Mouse (Mus musculus) E14TG2a.4 (cell line): ENCODE data around the gene Ufc1.
A peak's percentile ranks its signal among the peaks of the same experiment; 100 is the strongest.

ENCODE experiments used
- H3K27me3 ChIP-seq: 2 replicates; pipeline ENCODE4 v1.6.1; 2014; ENCODE audit warnings: low read length, control low read depth; ENCODE audit not compliant: insufficient read depth
- H3K36me3 ChIP-seq: 2 replicates; pipeline ENCODE4 v1.6.1; 2014; ENCODE audit warnings: low read length, control low read depth; ENCODE audit not compliant: insufficient read depth
- H3K4me1 ChIP-seq: replicated peaks from 2 replicates; pipeline ENCODE4 v1.6.1; 2014; ENCODE audit warnings: low read depth, low read length, control low read depth
- H3K4me3 ChIP-seq: replicated peaks from 2 replicates; pipeline ENCODE4 v1.5.1; 2014; ENCODE audit warnings: mild to moderate bottlenecking, low read length
- H3K9me3 ChIP-seq: 2 replicates; pipeline ENCODE4 v1.6.1; 2014; ENCODE audit warnings: low read length, control low read depth
- CTCF ChIP-seq: conservative IDR thresholded peaks from 2 replicates; pipeline ENCODE4 v1.5.1; 2014; ENCODE audit warnings: low read length
- NANOG ChIP-seq: IDR thresholded peaks from 2 replicates; pipeline ENCODE4 v1.6.1; 2014; ENCODE audit warnings: borderline replicate concordance, low read length, mixed read lengths
- POU5F1 ChIP-seq: IDR thresholded peaks from 2 replicates; pipeline ENCODE4 v1.6.1; 2014; ENCODE audit warnings: low read length, borderline replicate concordance

Ufc1 gene

DNA sequence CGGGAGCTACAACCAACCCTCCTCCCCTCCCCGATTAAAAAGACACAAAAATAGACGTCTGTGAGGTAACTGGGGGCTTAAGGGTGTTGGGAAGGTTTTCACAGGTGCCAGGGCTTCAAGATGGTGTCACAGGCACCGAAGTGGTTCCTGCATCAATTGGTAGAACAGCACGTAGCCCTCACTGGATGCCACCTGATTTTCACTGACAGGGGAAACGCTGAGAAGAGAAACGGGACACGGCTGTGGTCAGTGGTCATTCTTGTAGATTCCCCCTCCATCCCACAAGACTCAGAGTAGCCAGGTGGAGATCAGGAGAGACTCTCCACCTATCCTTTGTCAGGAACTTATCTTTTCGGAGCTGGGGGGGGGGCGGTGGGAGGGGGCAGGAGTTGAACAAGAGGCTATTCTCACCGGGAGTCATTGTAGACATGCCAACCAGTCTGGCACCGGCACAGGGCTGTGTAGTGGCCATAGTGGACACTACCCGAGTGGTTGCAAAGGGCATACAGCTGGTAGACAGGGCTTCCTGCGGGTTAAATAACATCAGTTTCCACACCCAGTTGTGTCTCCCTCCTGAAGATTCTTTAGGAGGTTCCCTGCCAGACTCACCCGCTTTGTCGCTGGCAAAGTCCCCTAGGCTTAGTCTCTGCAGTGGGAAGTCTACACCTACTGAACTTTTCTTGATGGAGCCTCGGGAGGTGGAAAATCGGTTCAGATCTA, 12.6 kb downstream of the Ufc1 start:
- Histone ChIP-seq H3K4me1 (peaks cover 70% of the 10 kb centered on the region), H3K27me3 (no peaks in the 10 kb centered on the region), H3K9me3 (no peaks in the 10 kb centered on the region), H3K36me3 (peaks cover 69% of the 10 kb centered on the region), H3K4me3 (peak overlapping the region; percentile 86; the same call in 1 of the 2 replicates)
- TF ChIP-seq POU5F1 (no peak), CTCF (no peak), NANOG (no peak)

DNA sequence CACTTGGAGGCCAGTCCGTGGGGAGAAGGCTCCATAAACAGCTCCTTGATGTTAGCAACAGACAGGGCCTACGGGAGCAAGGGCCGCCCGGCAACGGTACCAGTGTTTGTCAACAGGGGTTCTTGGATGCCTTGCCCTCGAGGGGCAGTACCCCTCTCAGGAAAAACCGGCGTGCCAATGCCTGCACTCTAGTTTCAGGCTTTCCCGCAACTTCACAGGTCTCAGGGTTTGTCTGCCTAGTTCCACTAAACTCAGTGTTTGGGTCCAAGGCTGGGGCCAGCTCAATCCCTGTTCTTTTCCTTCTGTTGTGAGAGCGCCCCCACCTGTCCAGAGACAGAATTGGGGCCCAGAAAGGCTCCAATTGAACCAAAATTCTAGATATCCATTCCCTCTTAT, 13.3 kb downstream of the Ufc1 start:
- peak overlapping the region; percentile 86 for H3K4me3 ChIP-seq
- TF ChIP-seq POU5F1 (no peak), CTCF (peak; percentile 94)
- no peaks in the 10 kb centered on the region for H3K9me3 ChIP-seq
- H3K4me1 ChIP-seq = peaks cover 67% of the 10 kb centered on the region
- no peaks in the 10 kb centered on the region for H3K27me3 ChIP-seq
- peaks cover 73% of the 10 kb centered on the region for H3K36me3 ChIP-seq

DNA sequence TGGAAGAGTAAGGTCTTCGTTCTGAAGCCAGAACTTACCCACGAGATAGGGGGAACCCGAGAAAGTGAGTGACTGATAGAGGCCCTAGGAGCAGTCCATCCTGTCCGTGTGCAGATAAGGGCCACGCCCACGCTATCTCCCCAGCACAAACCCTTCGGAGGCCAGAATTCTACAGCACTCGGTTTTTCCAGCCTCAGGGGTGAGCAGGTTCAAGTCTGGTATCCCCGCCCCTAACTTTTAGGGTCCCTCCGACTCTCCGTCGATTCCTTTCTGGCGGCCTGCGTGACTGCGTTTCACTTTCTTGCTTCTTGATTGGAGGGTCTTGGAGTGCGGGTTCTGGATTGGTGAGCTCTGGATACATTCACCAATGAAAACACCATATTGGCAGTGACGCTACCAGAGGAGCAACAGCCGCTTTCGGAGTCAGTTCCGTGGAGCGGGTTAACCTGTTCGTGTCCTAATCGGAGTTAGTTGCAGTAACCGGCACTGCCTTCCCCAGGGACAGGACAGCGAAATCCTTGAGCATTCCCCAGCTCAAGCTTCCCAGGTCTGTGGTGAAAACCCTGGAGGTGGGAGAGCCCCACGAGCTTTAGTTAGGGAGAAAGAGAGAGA, 13.8 kb downstream of the Ufc1 start, which contains the start of gene Ppox:
Gene Ppox, minus strand, starts transcription at position 271 of the 612 bp plus-strand sequence.
- Histone ChIP-seq H3K36me3 (peaks cover 73% of the 10 kb centered on the region), H3K4me3 (peak within 1 kb of the TSS; percentile 86), H3K4me1 (peaks cover 62% of the 10 kb centered on the region), H3K9me3 (no peaks in the 10 kb centered on the region), H3K27me3 (no peaks in the 10 kb centered on the region)
- TF ChIP-seq NANOG = no peak
- no peak for TF ChIP-seq POU5F1
- TF ChIP-seq CTCF = no peak

DNA sequence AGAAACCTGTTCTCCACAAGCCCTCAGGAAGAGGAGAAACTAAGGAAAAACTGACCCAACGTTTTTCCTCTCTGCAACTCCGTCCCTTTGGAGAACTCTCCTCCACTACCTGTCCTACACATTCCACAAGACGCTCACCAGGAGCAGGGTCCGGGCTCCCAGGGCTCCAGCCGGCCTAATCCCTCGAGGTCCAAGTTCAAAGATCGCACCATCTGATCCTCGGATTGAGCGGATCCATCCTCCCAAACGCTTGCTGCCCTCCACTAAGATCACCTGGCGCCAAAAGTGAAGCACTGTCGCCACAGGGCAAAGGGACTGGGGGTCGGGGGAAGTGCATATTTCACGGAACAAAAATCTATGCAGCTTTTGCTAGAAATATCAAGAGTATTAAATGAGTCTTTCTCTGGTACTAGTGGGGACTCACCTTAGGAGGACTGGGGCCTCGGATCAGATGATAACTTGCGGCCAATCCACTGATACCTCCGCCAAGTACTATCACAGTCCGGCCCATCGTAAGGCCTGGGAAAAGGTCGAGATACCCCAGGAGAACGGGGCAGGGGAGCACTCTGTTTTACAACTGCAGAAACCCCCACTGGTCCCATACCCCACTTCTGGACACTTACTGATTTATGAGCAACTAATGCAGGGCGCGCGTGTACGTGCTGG, 14.4 kb downstream of the Ufc1 start:
- peaks cover 55% of the 10 kb centered on the region for H3K4me1 ChIP-seq
- TF ChIP-seq NANOG = no peak
- TF ChIP-seq CTCF = no peak
- TF ChIP-seq POU5F1 = no peak
- H3K36me3 ChIP-seq = peaks cover 74% of the 10 kb centered on the region
- H3K27me3 ChIP-seq = no peaks in the 10 kb centered on the region
- no peaks in the 10 kb centered on the region for H3K9me3 ChIP-seq
- H3K4me3 ChIP-seq = peak overlapping the region; percentile 86

DNA sequence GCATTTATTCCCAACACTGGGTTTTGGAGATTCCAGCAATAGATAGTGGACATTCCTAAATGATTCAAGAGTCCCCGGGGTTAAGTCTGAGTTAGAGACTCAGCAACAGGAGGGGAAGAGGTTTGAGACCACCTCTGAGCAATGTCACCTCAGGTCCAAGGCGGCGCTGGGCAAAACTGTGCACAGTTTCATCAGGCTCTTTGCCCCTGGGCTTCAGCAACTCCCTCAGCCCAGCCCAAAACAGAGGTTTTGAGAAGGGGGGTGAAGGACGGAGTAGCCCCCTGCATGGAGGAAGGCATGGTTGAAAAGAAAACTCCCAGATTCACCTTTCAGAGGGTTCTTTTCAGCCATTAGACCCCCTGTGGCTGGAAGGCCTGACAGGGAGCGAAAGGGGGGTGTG, 15.1 kb downstream of the Ufc1 start:
- H3K27me3 ChIP-seq = no peaks in the 10 kb centered on the region
- TF ChIP-seq CTCF (no peak), NANOG (no peak), POU5F1 (no peak)
- H3K4me1 ChIP-seq = peaks cover 50% of the 10 kb centered on the region
- H3K9me3 ChIP-seq = no peaks in the 10 kb centered on the region
- peak overlapping the region; percentile 86 for H3K4me3 ChIP-seq
- peaks cover 74% of the 10 kb centered on the region for H3K36me3 ChIP-seq

DNA sequence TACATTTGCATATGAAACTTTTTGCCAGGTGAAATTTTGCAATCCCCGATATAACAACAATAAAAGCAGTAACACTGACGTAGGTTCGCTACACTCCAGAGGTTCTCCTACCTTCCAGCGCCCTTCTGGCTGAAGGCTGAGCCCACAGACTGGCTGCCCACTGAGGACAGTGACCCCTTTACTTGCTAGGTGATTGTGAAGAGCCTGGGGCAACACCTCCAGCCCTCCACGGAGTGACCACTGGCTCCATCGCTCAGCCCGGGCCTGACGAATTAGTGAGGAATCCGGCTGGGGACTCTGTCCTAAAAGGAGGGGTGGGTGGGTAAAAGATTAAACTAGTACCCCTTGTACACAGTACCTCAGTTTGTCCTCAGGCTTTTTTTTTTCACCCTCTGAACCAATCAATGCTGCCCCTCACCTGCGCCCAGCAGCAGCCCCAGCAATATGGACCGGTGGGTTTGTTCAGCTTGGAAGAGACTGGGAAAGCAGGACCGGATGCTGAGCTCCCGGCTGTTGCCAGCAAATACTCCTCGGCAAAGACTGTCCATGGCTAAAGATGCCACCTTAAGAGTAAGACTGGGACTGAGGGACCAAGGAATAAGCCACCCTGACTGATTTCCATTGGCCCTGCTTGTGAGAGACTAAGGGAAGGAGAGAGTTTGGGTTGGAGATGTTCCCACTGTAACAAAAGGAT, 15.7 kb downstream of the Ufc1 start:
- H3K27me3 ChIP-seq = no peaks in the 10 kb centered on the region
- peaks cover 74% of the 10 kb centered on the region for H3K36me3 ChIP-seq
- peaks cover 50% of the 10 kb centered on the region for H3K4me1 ChIP-seq
- H3K4me3 ChIP-seq = no peak overlapping the region
- H3K9me3 ChIP-seq = no peaks in the 10 kb centered on the region
- TF ChIP-seq NANOG (no peak), CTCF (no peak)

DNA sequence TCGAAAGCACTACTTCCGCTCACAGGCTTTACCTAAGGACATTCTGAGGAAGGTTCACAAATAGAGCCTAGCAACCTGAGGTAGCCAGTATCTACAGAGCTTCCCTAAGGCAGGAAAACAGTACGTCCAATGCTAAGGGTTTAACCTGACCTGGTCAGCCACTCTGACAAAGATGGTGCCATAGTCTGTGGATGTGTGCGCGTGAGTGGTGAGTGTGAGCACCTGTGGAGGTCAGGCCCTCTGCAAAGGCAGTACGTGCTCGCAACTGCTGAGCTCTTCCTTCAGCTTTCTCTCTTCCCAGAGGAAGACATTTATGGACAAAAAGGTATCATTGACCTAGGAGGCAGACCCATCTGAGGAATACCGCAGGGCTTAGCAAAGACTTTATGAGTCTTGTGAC, 16.4 kb downstream of the Ufc1 start:
- TF ChIP-seq NANOG (no peak), CTCF (no peak), POU5F1 (no peak)
- H3K27me3 ChIP-seq = no peaks in the 10 kb centered on the region
- no peaks in the 10 kb centered on the region for H3K9me3 ChIP-seq
- peaks cover 50% of the 10 kb centered on the region for H3K4me1 ChIP-seq
- no peak overlapping the region for H3K4me3 ChIP-seq
- H3K36me3 ChIP-seq = peaks cover 74% of the 10 kb centered on the region

DNA sequence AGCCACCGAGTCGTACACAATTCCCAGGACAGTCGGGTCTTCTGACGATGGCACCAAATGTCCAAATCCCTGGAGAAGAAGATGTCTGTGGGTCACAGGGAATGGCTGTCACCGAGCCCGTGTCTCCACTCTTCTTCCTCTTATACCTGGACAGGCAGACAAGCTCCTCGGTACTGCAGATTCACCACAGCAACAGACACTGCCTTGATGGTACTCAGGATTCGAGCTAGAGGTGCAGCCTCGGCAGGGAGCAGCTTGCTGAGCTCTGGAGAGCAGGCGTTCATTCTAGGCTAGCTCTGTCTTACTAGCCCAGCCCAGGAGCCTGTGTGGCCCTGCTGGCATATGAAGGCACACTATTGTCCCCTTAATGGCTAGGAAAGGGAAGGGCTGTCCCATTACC, 17.1 kb downstream of the Ufc1 start:
- Histone ChIP-seq H3K9me3 (no peaks in the 10 kb centered on the region), H3K4me3 (no peak overlapping the region), H3K27me3 (no peaks in the 10 kb centered on the region), H3K36me3 (peaks cover 74% of the 10 kb centered on the region), H3K4me1 (peaks cover 49% of the 10 kb centered on the region)
- TF ChIP-seq CTCF (no peak), NANOG (no peak), POU5F1 (no peak)
